Mouse (Mus musculus): Measurements from ENCODE around the gene Mettl21c.

DNA sequence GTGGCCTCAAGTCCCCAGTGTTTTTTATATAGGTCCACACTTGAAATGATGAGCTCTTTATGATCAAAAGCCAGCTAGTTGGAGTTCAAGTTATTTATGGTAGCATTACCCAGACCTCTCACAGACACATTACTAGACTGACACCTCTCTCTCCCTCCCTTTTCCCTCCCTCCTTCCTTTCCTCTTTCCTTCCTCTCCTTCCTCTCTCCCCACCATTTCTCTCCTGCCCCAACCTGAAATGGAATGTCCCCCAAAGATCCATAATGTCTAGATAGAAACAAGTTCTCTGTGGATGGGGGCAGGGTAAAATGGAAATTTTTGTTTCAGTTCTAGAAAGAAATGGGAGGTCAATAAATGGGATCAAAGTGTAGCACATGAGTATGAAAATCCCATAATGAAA lies at the start of gene Mettl21c:
- TF ChIP-seq POLR2A (IDR thresholded peaks at IDR 0.05; ENCODE audit: control insufficient read depth, low read depth, low read length) (no peak), CTCF (IDR thresholded peaks at IDR 0.05; ENCODE audit: control insufficient read depth, insufficient read depth, insufficient replicate concordance, low read depth, low read length) (no peak)

All from testis, adult 2 months (tissue).